Mouse (Mus musculus): ENCODE data around the gene Banf2. TPM values are rescaled to one million over a fixed set of nuclear protein-coding genes. Genes with fewer than 3 reads are reported as not detected.

Banf2 gene
- polyA plus RNA-seq, 1 experiment from 2014 or later, result not detected

DNA sequence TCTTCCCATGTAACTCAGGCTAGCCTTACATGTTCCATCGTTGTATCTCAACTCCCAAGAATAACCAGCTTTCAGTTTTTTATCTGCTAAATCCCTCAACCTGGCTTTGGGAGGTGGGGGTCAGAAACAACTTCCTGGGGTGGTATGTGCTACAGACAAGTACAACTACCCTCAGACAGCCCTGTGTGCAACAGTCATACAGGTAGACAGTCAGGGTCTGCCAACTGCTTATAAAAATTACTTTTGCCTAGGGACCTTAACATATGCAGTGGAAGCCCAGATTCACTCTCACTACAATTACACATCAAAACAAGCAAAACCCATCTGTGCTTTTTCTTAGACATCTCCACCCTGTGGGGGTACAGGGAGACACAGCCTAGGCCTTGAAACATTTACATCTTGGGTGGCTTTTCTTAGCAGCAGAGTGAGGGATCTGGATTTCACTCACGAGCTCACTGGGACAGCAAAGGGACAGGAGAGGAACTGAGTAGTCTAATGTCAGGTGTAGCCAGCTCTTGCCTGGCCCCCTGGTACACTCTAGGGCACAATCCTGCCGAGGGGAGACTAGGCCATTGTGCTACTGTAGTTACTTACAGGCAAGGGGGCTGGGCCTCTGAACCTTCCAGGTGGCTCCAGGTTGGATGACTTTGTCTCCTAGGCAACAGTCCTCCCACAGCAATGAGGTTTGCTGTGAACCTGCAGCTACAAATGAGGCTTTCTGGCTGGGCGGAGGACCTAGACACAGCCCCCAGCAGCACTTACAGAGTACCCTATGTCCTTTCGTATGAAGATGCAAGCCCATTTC lies 13.1 kb downstream of the Banf2 start:
- Histone ChIP-seq H3K36me3 (ENCODE audit: control insufficient read depth, insufficient read depth) (no peaks in the 10 kb centered on the region), H3K27ac (ENCODE audit: low read depth, low read length) (no peak overlapping the region), H3K9me3 (ENCODE audit: control insufficient read depth) (peaks cover 6% of the 10 kb centered on the region; the same call in 1 of the 2 replicates), H3K27me3 (replicated peaks; ENCODE audit: control insufficient read depth, insufficient read depth, low read length) (no peaks in the 10 kb centered on the region), H3K4me1 (replicated peaks; ENCODE audit: control insufficient read depth, insufficient read depth, low read length) (no peaks in the 10 kb centered on the region), H3K4me2 (replicated peaks; ENCODE audit: low read depth) (no peak overlapping the region), H3K4me3 (ENCODE audit: low read depth, low read length) (no peak overlapping the region), H3K9ac (ENCODE audit: low read depth, low read length) (no peak overlapping the region)
- 62% methylated on average over 5 of the region's 5 CpGs for WGBS
- ATAC-seq, result no peak
- TF ChIP-seq CTCF (IDR thresholded peaks at IDR 0.05; ENCODE audit: low read depth), result no peak

DNA sequence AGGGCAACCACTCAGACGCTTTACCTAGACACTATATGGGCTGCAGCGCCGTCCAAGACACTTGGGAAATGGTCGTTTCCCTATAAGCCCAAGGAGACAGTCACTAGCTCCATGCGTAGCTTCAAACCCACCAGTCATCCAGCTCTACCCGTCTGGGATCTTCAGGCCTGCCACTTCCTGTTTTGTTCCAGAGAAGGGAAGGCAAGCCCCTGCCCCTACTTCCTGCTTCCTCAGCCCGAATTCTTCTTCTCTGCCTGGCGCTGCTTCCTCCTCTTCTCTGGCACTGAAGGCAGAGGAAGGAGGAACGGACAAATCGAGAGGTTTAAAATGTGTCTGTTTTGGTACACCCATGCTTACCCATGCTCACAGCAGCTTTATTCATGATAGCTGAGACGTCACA lies 14.1 kb downstream of the Banf2 start:
- no peak overlapping the region for H3K27ac ChIP-seq (ENCODE audit: low read depth, low read length)
- peaks cover 6% of the 10 kb centered on the region; the same call in 1 of the 2 replicates for H3K9me3 ChIP-seq (ENCODE audit: control insufficient read depth)

DNA sequence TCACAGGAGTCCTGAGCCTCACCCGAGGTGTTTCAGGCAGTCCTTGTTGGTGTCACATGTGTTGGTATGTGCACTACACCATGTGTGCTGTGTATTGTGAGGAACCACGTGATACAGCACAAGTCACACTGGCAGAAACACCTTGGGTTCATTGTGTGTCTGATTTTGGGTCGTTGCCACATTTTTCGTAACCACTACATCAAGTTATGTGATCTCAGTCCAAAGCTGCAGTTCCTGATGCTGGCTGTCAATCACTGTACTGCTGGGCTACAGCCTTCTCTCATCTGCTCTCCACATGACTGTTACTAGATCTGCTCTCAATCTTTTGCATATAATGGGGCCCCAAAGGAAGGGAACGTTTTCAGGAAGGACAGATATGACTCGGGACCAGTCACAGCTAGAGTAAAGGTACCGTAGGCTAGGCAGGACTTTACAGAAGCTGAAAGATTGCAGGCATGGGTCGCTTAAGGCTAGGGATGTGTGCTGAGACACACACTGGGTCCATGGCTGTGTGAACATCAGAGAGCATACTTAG lies 17.4 kb downstream of the Banf2 start:
- TF ChIP-seq CTCF (IDR thresholded peaks at IDR 0.05; ENCODE audit: low read depth), result no peak
- Histone ChIP-seq H3K27me3 (replicated peaks; ENCODE audit: control insufficient read depth, insufficient read depth, low read length) (no peaks in the 10 kb centered on the region), H3K4me3 (ENCODE audit: low read depth, low read length) (no peak overlapping the region), H3K9me3 (ENCODE audit: control insufficient read depth) (no peaks in the 10 kb centered on the region), H3K27ac (ENCODE audit: low read depth, low read length) (no peak overlapping the region), H3K4me2 (replicated peaks; ENCODE audit: low read depth) (no peak overlapping the region), H3K9ac (ENCODE audit: low read depth, low read length) (no peak overlapping the region), H3K4me1 (replicated peaks; ENCODE audit: control insufficient read depth, insufficient read depth, low read length) (no peaks in the 10 kb centered on the region), H3K36me3 (ENCODE audit: control insufficient read depth, insufficient read depth) (no peaks in the 10 kb centered on the region)
- 71% methylated on average over 8 of the region's 8 CpGs for WGBS
- ATAC-seq, result no peak

More for the DNA sequence above, 14.1 kb downstream of the Banf2 start:
- WGBS, result 62% methylated on average over 11 of the region's 11 CpGs
- TF ChIP-seq CTCF (IDR thresholded peaks at IDR 0.05; ENCODE audit: low read depth), result no peak
- H3K27me3 ChIP-seq (replicated peaks; ENCODE audit: control insufficient read depth, insufficient read depth, low read length), result no peaks in the 10 kb centered on the region
- H3K4me1 ChIP-seq (replicated peaks; ENCODE audit: control insufficient read depth, insufficient read depth, low read length), result no peaks in the 10 kb centered on the region
- H3K4me2 ChIP-seq (replicated peaks; ENCODE audit: low read depth), result no peak overlapping the region
- H3K4me3 ChIP-seq (ENCODE audit: low read depth, low read length), result no peak overlapping the region
- H3K36me3 ChIP-seq (ENCODE audit: control insufficient read depth, insufficient read depth), result no peaks in the 10 kb centered on the region
- no peak for ATAC-seq
- no peak overlapping the region for H3K9ac ChIP-seq (ENCODE audit: low read depth, low read length)

DNA sequence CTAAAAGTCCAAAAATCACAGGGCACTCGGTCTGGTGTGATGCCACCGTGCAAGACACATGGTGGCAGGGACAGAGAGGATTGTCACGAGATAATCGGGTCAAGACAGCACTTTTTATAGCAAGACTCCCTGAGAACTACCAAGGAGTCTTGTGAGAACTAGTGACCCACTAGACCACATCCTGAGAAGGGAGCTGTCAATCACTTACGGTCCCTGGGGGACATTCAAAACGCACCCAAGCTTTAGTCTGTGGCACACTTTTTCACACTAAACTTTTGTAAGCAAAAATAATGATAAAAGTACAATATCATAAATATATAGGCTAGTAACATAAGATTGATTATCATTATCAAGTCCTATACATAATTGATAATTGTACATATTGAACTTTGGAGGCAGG lies 18.0 kb downstream of the Banf2 start:
- H3K36me3 ChIP-seq (ENCODE audit: control insufficient read depth, insufficient read depth), result no peaks in the 10 kb centered on the region
- no peak overlapping the region for H3K27ac ChIP-seq (ENCODE audit: low read depth, low read length)
- H3K4me1 ChIP-seq (replicated peaks; ENCODE audit: control insufficient read depth, insufficient read depth, low read length), result no peaks in the 10 kb centered on the region
- 91% methylated on average over 6 of the region's 6 CpGs for WGBS
- H3K27me3 ChIP-seq (replicated peaks; ENCODE audit: control insufficient read depth, insufficient read depth, low read length), result no peaks in the 10 kb centered on the region
- ATAC-seq, result no peak
- H3K4me2 ChIP-seq (replicated peaks; ENCODE audit: low read depth), result no peak overlapping the region
- no peak for TF ChIP-seq CTCF (IDR thresholded peaks at IDR 0.05; ENCODE audit: low read depth)
- no peak overlapping the region for H3K4me3 ChIP-seq (ENCODE audit: low read depth, low read length)
- no peaks in the 10 kb centered on the region for H3K9me3 ChIP-seq (ENCODE audit: control insufficient read depth)
- no peak overlapping the region for H3K9ac ChIP-seq (ENCODE audit: low read depth, low read length)

DNA sequence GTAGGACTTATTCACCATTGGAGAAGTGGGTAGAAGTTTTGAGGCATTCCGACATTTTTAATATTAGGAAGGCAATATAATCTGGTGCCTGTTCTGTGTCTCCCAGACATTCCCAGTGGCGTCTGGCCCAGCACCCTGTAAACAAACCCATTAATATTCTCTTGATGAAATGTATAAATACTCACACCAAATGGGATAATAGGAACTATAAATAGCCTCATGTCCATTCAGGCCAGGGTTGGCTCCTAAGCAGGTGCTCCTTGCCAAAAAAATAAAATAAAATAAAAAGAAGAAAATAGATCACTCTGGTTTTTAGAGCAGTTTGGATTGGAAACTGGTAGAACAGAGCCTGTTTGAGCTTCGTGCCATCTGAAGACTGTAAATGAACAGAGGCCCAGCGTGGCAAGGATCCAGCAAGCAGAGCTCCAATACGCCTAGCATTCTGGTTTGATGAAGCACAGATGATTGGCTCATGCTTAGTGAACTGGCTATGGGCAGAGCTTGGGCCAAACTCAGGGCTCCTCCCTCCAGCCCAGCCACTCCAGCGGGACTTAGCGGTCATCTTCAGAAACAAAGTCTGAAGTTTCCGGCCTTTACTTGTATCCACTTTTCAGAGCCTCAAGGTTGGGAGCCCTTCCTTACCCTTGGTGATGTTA lies 19.7 kb downstream of the Banf2 start:
- H3K27ac ChIP-seq (ENCODE audit: low read depth, low read length), result no peak overlapping the region
- no peak for ATAC-seq
- H3K4me2 ChIP-seq (replicated peaks; ENCODE audit: low read depth), result no peak overlapping the region
- no peaks in the 10 kb centered on the region for H3K9me3 ChIP-seq (ENCODE audit: control insufficient read depth)
- TF ChIP-seq CTCF (IDR thresholded peaks at IDR 0.05; ENCODE audit: low read depth), result no peak
- no peak overlapping the region for H3K4me3 ChIP-seq (ENCODE audit: low read depth, low read length)
- H3K27me3 ChIP-seq (replicated peaks; ENCODE audit: control insufficient read depth, insufficient read depth, low read length), result no peaks in the 10 kb centered on the region
- WGBS, result 68% methylated on average over 8 of the region's 8 CpGs
- no peaks in the 10 kb centered on the region for H3K36me3 ChIP-seq (ENCODE audit: control insufficient read depth, insufficient read depth)
- H3K4me1 ChIP-seq (replicated peaks; ENCODE audit: control insufficient read depth, insufficient read depth, low read length), result no peaks in the 10 kb centered on the region
- no peak overlapping the region for H3K9ac ChIP-seq (ENCODE audit: low read depth, low read length)

DNA sequence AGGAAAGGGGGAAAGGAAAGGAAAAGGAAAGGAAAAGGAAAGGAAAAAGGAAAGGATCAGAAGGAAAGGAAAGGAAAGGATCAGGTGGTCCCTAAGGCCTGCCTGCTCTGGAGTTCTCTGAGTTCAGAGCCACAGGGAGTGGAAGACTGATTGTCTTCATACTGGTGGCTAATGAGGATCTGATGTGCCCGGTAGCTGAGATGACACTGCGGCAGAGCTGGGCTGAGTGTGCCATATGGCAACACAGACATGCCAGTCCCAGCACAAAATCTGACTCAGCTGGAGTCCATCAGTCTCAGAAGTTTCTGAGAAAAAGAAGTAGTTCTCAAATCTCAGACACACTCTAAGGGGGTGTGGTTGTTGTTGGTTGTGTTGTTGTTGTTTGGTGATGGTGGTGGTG lies 24.9 kb downstream of the Banf2 start:
- Histone ChIP-seq H3K4me2 (replicated peaks; ENCODE audit: low read depth) (no peak overlapping the region), H3K27me3 (replicated peaks; ENCODE audit: control insufficient read depth, insufficient read depth, low read length) (no peaks in the 10 kb centered on the region), H3K36me3 (ENCODE audit: control insufficient read depth, insufficient read depth) (no peaks in the 10 kb centered on the region), H3K27ac (ENCODE audit: low read depth, low read length) (no peak overlapping the region), H3K4me3 (ENCODE audit: low read depth, low read length) (no peak overlapping the region), H3K9me3 (ENCODE audit: control insufficient read depth) (no peaks in the 10 kb centered on the region), H3K4me1 (replicated peaks; ENCODE audit: control insufficient read depth, insufficient read depth, low read length) (no peaks in the 10 kb centered on the region), H3K9ac (ENCODE audit: low read depth, low read length) (no peak overlapping the region)
- 84% methylated on average over 2 of the region's 2 CpGs for WGBS
- no peak for TF ChIP-seq CTCF (IDR thresholded peaks at IDR 0.05; ENCODE audit: low read depth)
- no peak for ATAC-seq

Measured in intestine, postnatal 0 days (tissue).